Mouse (Mus musculus) ES-CJ7 (cell line): ENCODE measurements around the gene Kifc5b.

Source experiments
- DNase-seq: peaks from one replicate; pipeline ENCODE4 v3.0.0; 2011; ENCODE audit warnings: low read depth, low spot score

Gene Kifc5b

GRCm38 (mm10) chr17:26970221-26970620 lies 53.3 kb downstream of the Kifc5b start:
- DNase-seq, result no peak

GRCm38 (mm10) chr17:26971247-26971905 lies 54.5 kb downstream of the Kifc5b start:
- DNase-seq, result no peak

- DNase-seq, result no peak
Measured at GRCm38 (mm10) chr17:26972107-26972506, 55.2 kb downstream of the Kifc5b start.

GRCm38 (mm10) chr17:26972703-26973574 lies 56.0 kb downstream of the Kifc5b start, which contains the start of gene Zbtb9:
Gene Zbtb9 (plus strand): TSS chr17:26973167.
- DNase-seq, result peak; percentile 93

- no peak for DNase-seq
Measured at GRCm38 (mm10) chr17:26974547-26974946, 57.7 kb downstream of the Kifc5b start.

- DNase-seq, result no peak
Measured at GRCm38 (mm10) chr17:26975415-26975814, 58.5 kb downstream of the Kifc5b start.

GRCm38 (mm10) chr17:26977354-26977753 lies 60.5 kb downstream of the Kifc5b start:
- peak; percentile 44 for DNase-seq

GRCm38 (mm10) chr17:26979426-26979825 lies 62.5 kb downstream of the Kifc5b start:
- DNase-seq, result no peak

- DNase-seq, result no peak
Measured at GRCm38 (mm10) chr17:26981050-26981449, 64.2 kb downstream of the Kifc5b start.
